Mouse (Mus musculus) hindbrain, embryonic 12.5 days (tissue): Measurements from ENCODE around the gene Hspbap1. TPM values are rescaled to one million over a fixed set of nuclear protein-coding genes. Genes with fewer than 3 reads are reported as not detected.

Source experiments
- ATAC-seq: fragments of 200-750 bp; cut with Nextera tagmentation; 2 replicates; pipeline ENCODE4 v1.8.0; 2017; ENCODE audit warnings: moderate TSS enrichment; ENCODE audit not compliant: low FRiP score
- H3K27ac ChIP-seq: fragments of 300-500 bp; sonication (generic); 2 replicates; pipeline ENCODE4 v1.5.1; 2016; ENCODE audit warnings: mild to moderate bottlenecking
- H3K27me3 ChIP-seq: fragments of 300-500 bp; sonication (generic); 2 replicates; pipeline ENCODE4 v1.6.1; 2016; ENCODE audit warnings: mild to moderate bottlenecking
- H3K36me3 ChIP-seq: fragments of 300-500 bp; sonication (generic); 2 replicates; pipeline ENCODE4 v1.6.1; 2016; ENCODE audit warnings: mild to moderate bottlenecking
- H3K4me1 ChIP-seq: fragments of 300-500 bp; sonication (generic); 2 replicates; pipeline ENCODE4 v1.6.1; 2016
- H3K4me2 ChIP-seq: fragments of 300-500 bp; sonication (generic); replicated peaks from 2 replicates; pipeline ENCODE4 v1.6.1; 2016; ENCODE audit warnings: mild to moderate bottlenecking
- H3K4me3 ChIP-seq: fragments of 300-500 bp; sonication (generic); 2 replicates; pipeline ENCODE4 v1.5.1; 2016; ENCODE audit warnings: mild to moderate bottlenecking
- H3K9ac ChIP-seq: fragments of 300-500 bp; sonication (generic); 2 replicates; pipeline ENCODE4 v1.6.1; 2016; ENCODE audit warnings: mild to moderate bottlenecking, moderate library complexity
- H3K9me3 ChIP-seq: fragments of 300-500 bp; sonication (generic); replicated peaks from 2 replicates; pipeline ENCODE4 v1.6.1; 2016; ENCODE audit warnings: mild to moderate bottlenecking
- WGBS: fragments of 180-500 bp; shearing (Covaris S2); methylation state at CpG from one replicate; pipeline ENCODE4 v1.1.7; 2016; 5-methylcytosine and 5-hydroxymethylcytosine counted together
- polyA plus RNA-seq: library from polyadenylated mRNA; unstranded; fragments of >200 nt; fragmentation: Nextera tagmentation; extraction: Ambion mirVana; gene quantifications from 2 replicates; pipeline ENCODE4 v1.2.1, GENCODE M21; 2016

Gene Hspbap1
- polyA plus RNA-seq, 1 experiment from 2014 or later = 21.4 TPM

- no peaks in the 10 kb centered on the region for H3K27me3 ChIP-seq
- peak overlapping the region; percentile 81; the same call in 1 of the 2 replicates for H3K27ac ChIP-seq
- H3K36me3 ChIP-seq = no peaks in the 10 kb centered on the region
- peaks cover 30% of the 10 kb centered on the region for H3K4me1 ChIP-seq
- H3K4me3 ChIP-seq = peak overlapping the region; percentile 93
- H3K4me2 ChIP-seq = peak overlapping the region; percentile 83
- WGBS = 24% methylated on average over 6 of the region's 6 CpGs
- no peaks in the 10 kb centered on the region for H3K9me3 ChIP-seq
- no peak for ATAC-seq
- H3K9ac ChIP-seq = peak overlapping the region; percentile 97
These were observed 1.7 kb upstream of the Hspbap1 start for GRCm38 (mm10) chr16:35768469-35768784.

GRCm38 (mm10) chr16:35768785-35769642, 1.2 kb upstream of the Hspbap1 start, which contains the start of gene Dirc2:
TSS of gene Dirc2 (minus strand) at chr16:35769356.
- H3K4me2 ChIP-seq = peak within 1 kb of the TSS; percentile 83
- peak within 1 kb of the TSS; percentile 97 for H3K9ac ChIP-seq
- peaks cover 30% of the 10 kb centered on the region for H3K4me1 ChIP-seq
- under 1% methylated on average over 58 of the region's 78 CpGs for WGBS
- no peaks in the 10 kb centered on the region for H3K27me3 ChIP-seq
- H3K36me3 ChIP-seq = no peaks in the 10 kb centered on the region
- peak within 1 kb of the TSS; percentile 81 for H3K27ac ChIP-seq
- ATAC-seq = peak; percentile 80
- peak within 1 kb of the TSS; percentile 93 for H3K4me3 ChIP-seq
- H3K9me3 ChIP-seq = no peaks in the 10 kb centered on the region

- Histone ChIP-seq H3K36me3 (no peaks in the 10 kb centered on the region), H3K4me3 (peak overlapping the region; percentile 93), H3K27me3 (no peaks in the 10 kb centered on the region), H3K9ac (no peak overlapping the region; the same call in 1 of the 2 replicates), H3K27ac (no peak overlapping the region), H3K4me1 (peaks cover 30% of the 10 kb centered on the region), H3K4me2 (peak overlapping the region; percentile 83), H3K9me3 (no peaks in the 10 kb centered on the region)
- no peak for ATAC-seq
- 15% methylated on average over 8 of the region's 8 CpGs for WGBS
These were observed 966 bp downstream of the Hspbap1 start for GRCm38 (mm10) chr16:35771141-35771540.

- Histone ChIP-seq H3K36me3 (no peaks in the 10 kb centered on the region), H3K4me1 (peaks cover 30% of the 10 kb centered on the region), H3K4me3 (no peak overlapping the region), H3K9me3 (no peaks in the 10 kb centered on the region), H3K27me3 (no peaks in the 10 kb centered on the region), H3K9ac (no peak overlapping the region), H3K27ac (no peak overlapping the region), H3K4me2 (0 out of 2 replicates have a peak overlapping the region, but pooled peaks have one; percentile 83)
- ATAC-seq = no peak
- WGBS = 87% methylated on average over 5 of the region's 5 CpGs
These were observed 1.4 kb downstream of the Hspbap1 start for GRCm38 (mm10) chr16:35771606-35772005.

- H3K4me2 ChIP-seq = no peak overlapping the region
- H3K4me1 ChIP-seq = peaks cover 27% of the 10 kb centered on the region
- H3K4me3 ChIP-seq = no peak overlapping the region
- H3K36me3 ChIP-seq = no peaks in the 10 kb centered on the region
- WGBS = 89% methylated on average over 5 of the region's 5 CpGs
- no peaks in the 10 kb centered on the region for H3K9me3 ChIP-seq
- ATAC-seq = no peak
- H3K27me3 ChIP-seq = no peaks in the 10 kb centered on the region
- no peak overlapping the region for H3K27ac ChIP-seq
- no peak overlapping the region for H3K9ac ChIP-seq
These were observed 2.4 kb downstream of the Hspbap1 start for GRCm38 (mm10) chr16:35772598-35772997.

GRCm38 (mm10) chr16:35775835-35776234, 5.7 kb downstream of the Hspbap1 start:
- 96% methylated on average over 1 of the region's 1 CpGs for WGBS
- no peak for ATAC-seq

GRCm38 (mm10) chr16:35776737-35777136, 6.6 kb downstream of the Hspbap1 start:
- ATAC-seq = no peak
- H3K27ac ChIP-seq = no peak overlapping the region
- peaks cover under 1% of the 10 kb centered on the region; the same call in 1 of the 2 replicates for H3K4me1 ChIP-seq
- WGBS = 90% methylated on average over 7 of the region's 7 CpGs
- H3K36me3 ChIP-seq = no peaks in the 10 kb centered on the region
- H3K4me2 ChIP-seq = no peak overlapping the region
- no peaks in the 10 kb centered on the region for H3K9me3 ChIP-seq
- no peak overlapping the region for H3K9ac ChIP-seq
- no peak overlapping the region for H3K4me3 ChIP-seq
- H3K27me3 ChIP-seq = no peaks in the 10 kb centered on the region

More at GRCm38 (mm10) chr16:35775835-35776234, 5.7 kb downstream of the Hspbap1 start:
- Histone ChIP-seq H3K27ac (no peak overlapping the region), H3K9ac (no peak overlapping the region), H3K27me3 (no peaks in the 10 kb centered on the region), H3K4me3 (no peak overlapping the region), H3K9me3 (no peaks in the 10 kb centered on the region), H3K4me1 (peaks cover 9% of the 10 kb centered on the region), H3K36me3 (no peaks in the 10 kb centered on the region), H3K4me2 (no peak overlapping the region)

GRCm38 (mm10) chr16:35777768-35778167, 7.6 kb downstream of the Hspbap1 start:
- H3K36me3 ChIP-seq = no peaks in the 10 kb centered on the region
- H3K9ac ChIP-seq = no peak overlapping the region
- no peak overlapping the region for H3K4me3 ChIP-seq
- H3K27ac ChIP-seq = no peak overlapping the region
- H3K4me1 ChIP-seq = no peaks in the 10 kb centered on the region
- ATAC-seq = no peak
- no peak overlapping the region for H3K4me2 ChIP-seq
- WGBS = 96% methylated on average over 4 of the region's 4 CpGs
- no peaks in the 10 kb centered on the region for H3K27me3 ChIP-seq
- no peaks in the 10 kb centered on the region for H3K9me3 ChIP-seq

- WGBS = 86% methylated on average over 7 of the region's 7 CpGs
These were observed 9.5 kb downstream of the Hspbap1 start for GRCm38 (mm10) chr16:35779681-35780080.

GRCm38 (mm10) chr16:35781096-35781495, 10.9 kb downstream of the Hspbap1 start:
- Histone ChIP-seq H3K9me3 (no peaks in the 10 kb centered on the region), H3K4me2 (no peak overlapping the region), H3K27me3 (no peaks in the 10 kb centered on the region), H3K27ac (no peak overlapping the region), H3K9ac (no peak overlapping the region), H3K4me1 (peaks cover 2% of the 10 kb centered on the region; the same call in 1 of the 2 replicates), H3K36me3 (no peaks in the 10 kb centered on the region), H3K4me3 (no peak overlapping the region)
- WGBS = 90% methylated on average over 9 of the region's 9 CpGs
- ATAC-seq = no peak

More at GRCm38 (mm10) chr16:35779681-35780080, 9.5 kb downstream of the Hspbap1 start:
- Histone ChIP-seq H3K4me3 (no peak overlapping the region), H3K36me3 (no peaks in the 10 kb centered on the region), H3K9me3 (no peaks in the 10 kb centered on the region), H3K27me3 (no peaks in the 10 kb centered on the region), H3K4me1 (peaks cover 2% of the 10 kb centered on the region; the same call in 1 of the 2 replicates), H3K9ac (no peak overlapping the region), H3K27ac (no peak overlapping the region), H3K4me2 (no peak overlapping the region)
- no peak for ATAC-seq

GRCm38 (mm10) chr16:35781651-35782050, 11.5 kb downstream of the Hspbap1 start:
- Histone ChIP-seq H3K9me3 (no peaks in the 10 kb centered on the region), H3K9ac (no peak overlapping the region), H3K4me1 (peaks cover 2% of the 10 kb centered on the region; the same call in 1 of the 2 replicates), H3K27me3 (no peaks in the 10 kb centered on the region), H3K36me3 (no peaks in the 10 kb centered on the region), H3K4me2 (no peak overlapping the region), H3K4me3 (no peak overlapping the region), H3K27ac (no peak overlapping the region)
- WGBS = 86% methylated on average over 5 of the region's 5 CpGs
- ATAC-seq = no peak

GRCm38 (mm10) chr16:35782451-35783206, 12.5 kb downstream of the Hspbap1 start:
- Histone ChIP-seq H3K27me3 (no peaks in the 10 kb centered on the region), H3K27ac (no peak overlapping the region), H3K9ac (no peak overlapping the region), H3K4me1 (peaks cover 8% of the 10 kb centered on the region), H3K9me3 (no peaks in the 10 kb centered on the region), H3K36me3 (no peaks in the 10 kb centered on the region), H3K4me3 (no peak overlapping the region), H3K4me2 (no peak overlapping the region)
- ATAC-seq = no peak
- WGBS = 87% methylated on average over 13 of the region's 13 CpGs
